Mouse (Mus musculus) erythroid progenitor cell, adult 5-6 weeks (primary cell): ENCODE measurements around the gene a. TPM values are rescaled to one million over a fixed set of nuclear protein-coding genes. Genes with fewer than 3 reads are reported as not detected.

Experiments
- ATAC-seq: replicated peaks from 2 replicates; pipeline ENCODE4 v1.8.0; 2016; ENCODE audit warnings: moderate number of reproducible peaks, mild to moderate bottlenecking, moderate TSS enrichment, inconsistent platforms; ENCODE audit not compliant: poor library complexity, low FRiP score, severe bottlenecking
- total RNA-seq, 2 experiments: library from RNA; stranded (forward) in 1 of 2; stranded (reverse) in 1 of 2; fragments of 150-400 nt in 1 of 2; fragments of 186-747, 209-891 nt in 1 of 2; gene quantifications; 2 replicates each; pipeline versions ENCODE4 v1.2.3 to v1.2.4; 2015 to 2017; ENCODE audit warnings: low replicate concordance in 2 of 2

a gene
- total RNA-seq, 2 experiments from 2014 or later = not detected

DNA sequence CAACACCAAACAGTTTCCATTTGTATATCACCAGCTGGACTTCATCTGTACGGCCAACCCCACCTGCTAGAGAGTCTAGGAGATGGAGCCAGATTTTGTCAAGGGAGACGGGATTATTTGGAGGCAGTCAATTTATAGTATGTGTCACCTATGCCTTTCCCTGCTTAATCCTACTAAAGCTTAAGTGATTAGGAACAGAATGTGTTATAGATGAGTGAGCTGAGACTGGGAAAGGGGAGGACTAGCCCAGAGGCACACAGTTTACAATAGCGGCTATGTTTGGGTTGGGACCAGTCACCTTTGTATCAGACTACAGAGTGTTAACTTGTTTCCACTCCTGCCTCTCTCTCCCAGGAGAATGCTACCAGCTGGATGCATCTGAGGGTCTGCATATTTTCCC, 11.6 kb upstream of the a start:
- no peak for ATAC-seq

- ATAC-seq = no peak
These were observed 8.8 kb upstream of the a start for GRCm38 (mm10) chr2:154782361-154782760.

DNA sequence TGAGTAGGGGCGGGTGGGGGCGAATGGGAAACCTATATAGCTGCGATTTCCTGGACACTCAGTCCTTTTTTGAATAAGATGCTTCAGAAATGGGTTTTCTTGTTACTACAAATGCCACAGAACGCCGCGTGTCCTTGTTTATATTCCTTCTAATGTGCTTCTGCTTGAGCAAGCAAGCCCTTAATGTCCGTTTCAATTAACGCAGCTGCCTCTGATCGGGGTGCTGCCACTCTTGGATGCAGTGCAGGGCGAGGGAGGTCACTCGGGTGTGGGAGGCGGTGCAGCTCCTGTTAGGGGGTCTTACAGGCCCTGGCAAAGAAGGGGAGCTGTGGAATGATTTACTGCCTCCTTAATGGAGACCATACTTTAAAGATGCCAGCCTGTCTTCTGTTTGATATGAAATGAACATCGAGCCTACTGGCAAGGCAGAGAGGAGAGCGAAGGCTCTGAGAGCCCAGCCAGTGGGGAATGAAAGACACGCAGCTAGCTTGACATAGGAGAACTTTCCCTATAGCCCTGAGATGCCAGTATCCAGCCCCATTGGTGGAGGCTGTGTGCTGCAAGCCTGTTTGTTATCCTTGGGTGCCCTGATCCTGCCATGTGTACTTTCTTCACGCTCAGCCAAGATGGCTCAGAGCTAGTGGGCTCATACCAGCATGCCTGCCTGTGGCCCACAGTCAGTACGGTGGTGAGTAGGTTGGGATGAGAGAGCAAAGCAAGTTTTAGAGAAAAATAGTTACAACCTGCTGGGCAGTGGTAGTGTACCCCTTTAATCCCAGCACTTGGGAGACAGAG, 8.1 kb upstream of the a start:
- no peak for ATAC-seq

DNA sequence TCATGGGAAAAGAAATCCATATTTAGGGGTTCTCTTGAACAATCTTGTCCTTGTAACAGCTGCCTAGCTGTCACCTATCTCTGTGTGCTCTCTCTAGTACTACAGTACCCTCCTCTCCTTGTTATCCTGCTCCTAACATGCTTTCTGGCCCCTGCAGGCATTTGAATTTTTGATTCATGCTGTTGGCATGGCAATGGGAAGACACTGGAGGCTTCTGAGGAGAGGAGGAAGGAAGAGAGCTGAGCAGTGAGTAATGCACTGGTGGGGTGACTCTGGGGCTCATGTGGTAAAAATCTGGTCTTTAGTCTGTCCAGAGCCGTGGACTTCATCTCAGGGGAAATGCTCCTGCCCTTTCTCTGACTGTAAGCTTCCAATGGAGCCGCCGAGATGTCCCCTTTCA, 5.9 kb upstream of the a start:
- no peak for ATAC-seq

- peak; percentile 54 for ATAC-seq
These were observed 5.0 kb upstream of the a start for GRCm38 (mm10) chr2:154786187-154786586.

DNA sequence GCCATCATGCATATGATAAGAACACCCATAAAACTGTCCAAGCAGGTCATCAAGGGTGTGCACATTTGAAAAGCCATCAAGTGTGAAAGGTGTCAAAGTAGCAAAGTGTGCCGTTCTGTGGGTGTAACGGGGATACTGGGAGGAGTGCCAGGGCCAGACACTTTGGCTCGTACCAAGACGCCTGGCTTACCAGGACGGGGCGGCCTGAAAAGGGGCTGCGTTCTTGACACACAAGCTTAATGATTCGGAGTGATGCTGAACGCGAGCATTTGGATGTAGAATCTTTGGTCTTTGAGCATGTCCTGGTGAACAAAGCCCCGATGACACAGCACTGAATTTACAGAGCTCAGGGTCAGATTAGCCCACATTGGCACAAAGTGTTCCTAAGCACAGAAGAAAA, 4.4 kb upstream of the a start:
- no peak for ATAC-seq

- no peak for ATAC-seq
These were observed 1.8 kb upstream of the a start for GRCm38 (mm10) chr2:154789381-154789780.

- peak; percentile 2 for ATAC-seq
These were observed 1.1 kb upstream of the a start for GRCm38 (mm10) chr2:154789977-154790655.

- ATAC-seq = peak; percentile 53
These were observed 750 bp downstream of the a start for GRCm38 (mm10) chr2:154791661-154792642.

- ATAC-seq = no peak
These were observed 12.2 kb downstream of the a start for GRCm38 (mm10) chr2:154803372-154803771.

- no peak for ATAC-seq
These were observed 12.6 kb downstream of the a start for GRCm38 (mm10) chr2:154803845-154804244.

DNA sequence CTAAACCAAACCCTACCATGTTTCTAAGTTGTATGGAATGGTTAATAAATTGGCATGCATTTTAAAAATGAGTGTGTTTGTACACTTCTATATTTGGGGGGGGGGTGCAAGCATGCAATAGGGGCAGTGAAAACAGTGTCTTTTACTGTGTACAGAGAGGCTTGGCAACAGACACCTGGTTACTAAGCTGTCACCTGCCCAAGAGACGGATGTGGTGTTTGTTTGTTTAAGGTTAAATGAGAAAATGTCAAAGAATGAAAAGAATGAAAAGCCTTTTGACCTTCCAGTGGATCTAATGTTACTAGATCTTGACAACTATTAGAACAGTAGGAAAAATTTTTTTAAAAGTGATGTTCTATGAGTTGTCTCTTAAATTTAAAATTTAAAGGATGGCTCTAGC, 16.5 kb downstream of the a start:
- no peak for ATAC-seq

DNA sequence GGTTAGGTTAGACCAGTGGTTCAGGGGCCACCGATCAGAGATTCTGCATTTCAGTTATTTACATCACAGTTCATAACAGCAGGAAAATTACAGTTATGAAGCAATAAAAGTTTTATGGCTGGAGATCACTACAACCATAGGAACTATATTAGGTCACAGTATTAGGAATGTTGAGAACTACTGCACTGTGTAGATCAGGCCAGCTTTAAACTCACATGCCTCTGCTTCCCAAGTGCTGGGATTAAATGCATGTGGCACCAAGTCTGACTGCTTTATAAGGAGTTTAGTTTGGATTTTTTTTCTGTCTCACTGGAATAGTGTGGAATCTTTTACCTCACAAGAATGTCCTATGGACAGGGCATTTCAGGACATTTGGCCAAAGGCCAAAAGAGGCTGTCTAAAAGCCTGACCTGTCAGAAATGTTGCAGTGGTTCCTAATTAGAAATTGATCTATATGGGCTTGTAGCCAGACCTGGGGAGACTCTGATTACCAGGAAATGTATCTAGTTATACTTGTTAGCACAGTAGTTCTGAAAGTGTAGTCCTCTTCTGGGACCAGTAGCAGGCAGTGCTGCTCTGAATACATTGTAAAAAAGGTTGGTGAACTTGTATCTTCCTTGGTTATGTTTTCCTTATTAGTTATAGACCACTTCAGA, 18.0 kb downstream of the a start:
- ATAC-seq = no peak

DNA sequence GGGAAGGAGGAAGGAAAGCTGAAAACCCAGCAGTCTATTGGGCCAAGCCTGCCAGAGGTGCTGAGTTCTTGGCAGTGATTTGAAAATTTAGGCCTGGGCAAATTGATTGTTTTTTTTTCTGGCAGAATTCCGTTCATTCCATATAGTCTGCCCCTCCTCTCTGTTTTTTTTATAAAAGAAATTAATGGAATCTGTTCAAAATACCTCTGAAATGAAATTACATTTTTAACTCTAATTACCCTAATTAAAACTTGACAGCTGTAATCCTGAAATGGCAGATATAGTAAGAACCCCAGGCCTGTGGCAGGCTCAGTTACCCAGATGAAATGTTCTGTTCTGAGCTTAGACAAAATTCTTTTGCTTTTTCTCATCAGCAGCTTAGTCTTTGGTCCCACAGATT, 19.6 kb downstream of the a start:
- ATAC-seq = no peak

DNA sequence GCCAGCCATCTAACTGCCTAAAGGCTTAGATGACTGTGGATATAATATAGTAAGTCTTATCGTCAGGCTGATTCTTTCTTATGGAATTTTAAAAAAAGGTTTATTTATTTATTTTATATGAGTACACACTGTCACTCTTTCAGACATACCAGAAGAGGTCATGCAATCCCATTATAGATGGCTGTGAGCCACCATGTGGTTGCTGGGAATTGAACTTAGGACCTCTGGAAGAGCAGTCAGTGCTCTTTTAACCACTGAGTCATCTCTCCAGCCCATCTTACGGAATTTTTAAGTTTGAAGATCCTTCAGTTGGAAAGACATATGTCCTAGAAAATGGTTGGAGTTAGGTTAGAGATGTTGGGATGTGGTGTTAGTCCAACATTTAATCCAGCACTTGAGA, 22.2 kb downstream of the a start:
- no peak for ATAC-seq

DNA sequence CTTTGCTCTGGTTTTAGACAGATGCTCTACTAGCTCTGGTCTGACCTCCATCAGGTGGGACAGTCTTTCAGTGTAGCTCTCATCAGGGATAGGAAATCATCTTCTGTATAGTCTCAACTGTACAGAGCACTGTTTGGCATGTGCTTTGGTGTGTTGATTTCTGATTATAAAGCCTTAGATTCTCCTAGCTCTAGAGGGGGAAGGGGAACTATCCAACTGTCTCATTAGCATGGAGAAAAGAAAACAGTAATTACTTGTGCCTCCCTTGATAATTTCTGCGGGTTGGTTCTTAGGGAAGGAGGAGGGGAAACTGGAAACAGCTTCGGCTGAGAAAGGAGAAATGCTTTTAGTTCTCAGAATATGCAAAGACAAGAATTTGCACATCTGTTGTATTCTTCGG, 25.9 kb downstream of the a start:
- no peak for ATAC-seq

DNA sequence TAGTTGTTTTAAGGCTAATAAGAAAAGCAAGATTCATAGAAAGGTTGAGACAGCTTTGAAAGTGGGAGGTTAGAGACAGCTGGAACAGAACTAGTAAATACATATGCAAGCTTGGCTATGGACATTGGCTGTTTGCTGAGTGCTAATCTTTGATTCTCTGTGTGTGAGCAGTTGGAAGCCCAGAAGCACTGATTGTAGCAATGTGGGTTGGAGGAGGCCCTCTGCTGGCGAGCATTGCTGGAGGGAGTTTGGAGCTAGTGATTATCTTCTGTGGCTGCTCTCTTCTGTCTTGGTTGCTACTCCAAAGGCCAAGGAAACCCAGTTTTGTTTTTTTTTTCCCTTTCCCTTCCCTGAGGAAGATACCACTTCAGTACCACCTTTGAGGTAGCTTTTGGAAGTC, 26.6 kb downstream of the a start:
- no peak for ATAC-seq

DNA sequence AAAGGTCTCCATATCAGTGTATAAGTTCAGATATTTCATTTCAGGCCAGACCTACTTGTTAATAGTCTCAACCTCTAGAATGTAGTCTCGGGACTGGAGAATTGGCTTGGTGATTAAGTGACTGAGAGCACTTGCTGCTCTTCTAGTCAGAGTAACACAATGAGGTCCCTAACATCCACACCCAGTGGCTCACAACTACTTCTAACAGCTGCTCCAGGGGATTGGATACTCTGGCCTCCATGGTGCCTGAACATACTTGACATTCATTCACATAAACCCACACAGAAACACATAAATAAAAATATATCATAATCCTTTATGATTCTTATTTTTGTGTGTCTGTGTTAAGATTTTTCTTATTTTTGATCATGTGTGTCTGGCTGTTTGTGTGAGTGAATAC, 27.4 kb downstream of the a start:
- no peak for ATAC-seq

DNA sequence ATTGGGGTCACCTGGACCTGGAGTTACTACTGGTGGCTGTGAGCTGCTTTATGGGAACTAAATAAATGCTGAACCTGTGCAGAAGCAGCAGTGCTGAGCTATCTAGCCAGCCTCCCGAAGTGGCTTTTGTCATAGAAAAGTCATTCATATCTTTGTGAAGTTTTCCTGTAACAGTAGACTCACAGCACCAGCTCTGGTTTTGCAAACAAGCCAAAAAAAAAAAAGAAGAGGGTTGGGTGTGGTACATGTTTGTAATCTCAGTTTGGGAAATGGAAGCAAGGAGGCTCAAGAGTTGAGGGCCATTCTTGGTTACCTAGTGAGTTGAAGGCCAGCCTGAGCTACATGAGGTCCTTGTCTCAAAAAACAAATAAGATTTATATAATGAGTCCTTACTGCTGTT, 29.1 kb downstream of the a start:
- no peak for ATAC-seq

DNA sequence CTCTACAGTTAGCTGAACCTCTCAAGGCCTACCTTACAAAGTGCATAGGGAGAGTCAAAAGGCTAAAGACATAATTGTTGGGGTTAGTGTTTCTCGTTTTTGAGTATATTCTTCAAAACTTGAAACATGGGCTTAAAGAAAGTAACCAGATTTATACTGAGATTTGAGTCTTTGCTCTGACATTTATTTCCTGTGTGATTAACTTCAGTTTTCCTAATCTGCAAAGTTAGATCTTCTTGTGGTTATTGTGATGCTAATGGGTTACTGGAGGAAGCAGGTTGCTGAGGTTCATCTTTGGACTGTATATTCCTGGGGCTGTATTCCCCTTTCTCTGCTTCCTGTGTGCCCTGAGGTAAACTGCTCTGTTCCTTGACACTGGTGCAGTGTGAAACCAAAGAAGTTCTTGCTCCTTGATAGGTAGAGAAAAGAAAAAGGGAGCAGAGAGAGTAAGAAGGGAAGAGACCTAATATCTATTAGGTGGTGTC, 34.9 kb downstream of the a start:
- ATAC-seq = no peak
